Mouse (Mus musculus) lung, postnatal 0 days (tissue): ENCODE measurements around the gene A930018P22Rik. TPM values are rescaled to one million over a fixed set of nuclear protein-coding genes. Genes with fewer than 3 reads are reported as not detected.
"Not testable (repeated sequence)": the region's sequence is repeated elsewhere in the genome, so short reads cannot be mapped to it uniquely, and the experiment has no call there.

Experiments
- ATAC-seq: fragments of 200-750 bp; cut with Nextera tagmentation; 2 replicates; pipeline ENCODE4 v1.8.0; 2017; ENCODE audit warnings: moderate library complexity
- DNase-seq: peaks from one replicate; pipeline ENCODE4 v3.0.0-alpha.2; 2016; ENCODE audit warnings: low spot score
- H3K27ac ChIP-seq: fragments of 300-500 bp; sonication (generic); 2 replicates; pipeline ENCODE4 v1.5.1; 2014; ENCODE audit warnings: antibody characterized with exemption, mild to moderate bottlenecking, low read length, mixed read lengths
- H3K27me3 ChIP-seq: fragments of 300-500 bp; sonication (generic); replicated peaks from 2 replicates; pipeline ENCODE4 v1.6.1; 2014; ENCODE audit warnings: low read length, mixed read lengths; ENCODE audit not compliant: insufficient read depth
- H3K36me3 ChIP-seq: fragments of 300-500 bp; sonication (generic); 2 replicates; pipeline ENCODE4 v1.6.1; 2014; ENCODE audit warnings: low read length, mixed read lengths; ENCODE audit not compliant: insufficient read depth
- H3K4me1 ChIP-seq: fragments of 300-500 bp; sonication (generic); 2 replicates; pipeline ENCODE4 v1.6.1; 2014; ENCODE audit warnings: antibody characterized with exemption, low read depth, low read length, mixed read lengths; ENCODE audit not compliant: insufficient read depth
- H3K4me2 ChIP-seq: fragments of 300-500 bp; sonication (generic); replicated peaks from 2 replicates; pipeline ENCODE4 v1.6.1; 2014; ENCODE audit warnings: low read depth, mild to moderate bottlenecking, low read length, moderate library complexity, mixed read lengths
- H3K4me3 ChIP-seq: fragments of 300-500 bp; sonication (generic); 2 replicates; pipeline ENCODE4 v1.5.1; 2014; ENCODE audit warnings: low read depth, low read length
- H3K9ac ChIP-seq: fragments of 300-500 bp; sonication (generic); replicated peaks from 2 replicates; pipeline ENCODE4 v1.6.1; 2014; ENCODE audit warnings: low read depth, mild to moderate bottlenecking
- H3K9me3 ChIP-seq: fragments of 300-500 bp; sonication (generic); 2 replicates; pipeline ENCODE4 v1.6.1; 2016; ENCODE audit warnings: low read length, mixed read lengths
- CTCF ChIP-seq: IDR thresholded peaks from 2 replicates; pipeline ENCODE4 v1.5.1; 2016; ENCODE audit warnings: antibody characterized with exemption, mild to moderate bottlenecking
- EP300 ChIP-seq: IDR thresholded peaks from 2 replicates; pipeline ENCODE4 v1.6.1; 2016; ENCODE audit warnings: antibody characterized with exemption, mild to moderate bottlenecking, control low read depth
- WGBS: fragments of 180-500 bp; shearing (Covaris S2); extraction: QIAGEN DNeasy Blood & Tissue Kit; methylation state at CpG from one replicate; pipeline ENCODE4 v1.1.7; 2014; 5-methylcytosine and 5-hydroxymethylcytosine counted together
- polyA plus RNA-seq: library from polyadenylated mRNA; unstranded; fragments of >200 nt; fragmentation: Nextera tagmentation; extraction: Ambion mirVana; gene quantifications from 2 replicates; pipeline ENCODE4 v1.2.1, GENCODE M21; 2015

A930018P22Rik gene
- polyA plus RNA-seq, 1 experiment from 2014 or later, result 0.14 TPM

DNA sequence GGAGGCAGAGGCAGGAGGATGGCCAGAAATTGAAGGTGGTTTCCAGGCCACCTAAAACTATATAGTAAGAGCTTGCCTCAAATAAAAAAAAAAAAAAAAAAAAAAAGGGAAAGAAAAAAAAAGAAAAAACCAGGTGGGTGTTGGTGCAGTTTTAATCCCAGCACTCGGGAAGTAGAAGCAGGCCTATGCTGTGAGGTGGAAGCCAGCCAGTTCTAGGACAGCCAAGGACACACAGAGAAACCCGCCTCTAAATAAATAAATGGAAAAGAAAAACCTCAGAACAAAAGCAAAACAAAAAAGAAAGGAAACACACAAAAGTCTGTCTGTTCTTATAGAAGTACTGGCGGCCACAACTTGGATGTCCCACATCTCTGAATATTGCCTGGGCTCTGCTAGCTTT lies 7.7 kb upstream of the A930018P22Rik start:
- H3K9me3 ChIP-seq, result no peaks in the 10 kb centered on the region
- DNase-seq (no peak), ATAC-seq (no peak)
- no peaks in the 10 kb centered on the region for H3K4me1 ChIP-seq
- WGBS, result 87% methylated on average over 3 of the region's 3 CpGs
- H3K9ac ChIP-seq, result no peak overlapping the region
- H3K27ac ChIP-seq, result no peak overlapping the region
- no peaks in the 10 kb centered on the region for H3K27me3 ChIP-seq
- H3K36me3 ChIP-seq, result no peaks in the 10 kb centered on the region
- no peak overlapping the region for H3K4me3 ChIP-seq
- no peak for TF ChIP-seq CTCF
- no peak overlapping the region for H3K4me2 ChIP-seq

DNA sequence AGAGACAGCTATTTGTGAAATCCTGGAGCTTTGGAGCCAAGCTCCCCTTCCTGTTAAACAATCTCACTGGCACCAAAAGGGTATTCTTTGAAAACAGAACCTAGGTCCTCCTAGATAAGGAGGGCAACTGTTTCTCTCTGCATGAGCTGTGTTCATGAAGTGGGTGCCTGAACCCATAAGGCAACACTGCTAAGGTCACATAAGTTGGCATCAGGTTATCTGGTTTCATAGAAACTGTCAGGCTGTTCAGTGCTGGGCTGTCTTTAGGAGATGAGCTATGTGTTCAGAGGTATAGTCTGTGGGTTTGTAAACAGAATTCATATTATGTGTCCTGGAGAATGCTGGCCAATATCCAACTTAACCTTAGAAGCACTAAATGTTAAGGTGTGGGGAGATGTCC lies 5.4 kb upstream of the A930018P22Rik start:
- not testable (repeated sequence) for H3K36me3 ChIP-seq, H3K27me3 ChIP-seq, H3K4me2 ChIP-seq, H3K9ac ChIP-seq, H3K9me3 ChIP-seq, DNase-seq, H3K4me3 ChIP-seq, ATAC-seq, H3K4me1 ChIP-seq, H3K27ac ChIP-seq

DNA sequence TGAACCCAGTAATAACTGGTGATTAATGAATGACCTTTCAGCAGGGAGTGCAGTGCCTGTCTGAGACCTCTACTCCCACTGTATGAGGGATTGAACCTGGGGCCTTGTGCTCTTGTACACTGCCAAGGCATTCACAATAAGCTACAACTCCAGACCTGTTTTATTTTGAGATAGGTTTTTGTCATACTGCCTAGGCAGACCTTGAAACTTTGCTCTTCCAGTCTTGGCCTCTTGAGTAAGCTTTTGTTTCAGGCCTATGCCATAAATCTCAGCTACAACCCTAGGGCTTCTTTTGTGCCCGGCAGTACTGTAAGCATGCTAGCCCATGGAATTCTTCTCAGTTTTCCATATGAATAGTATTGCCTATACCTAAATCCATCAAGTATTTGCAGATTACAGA lies 3.5 kb upstream of the A930018P22Rik start:
- DNase-seq (no peak), ATAC-seq (no peak)
- TF ChIP-seq EP300 (no peak), CTCF (no peak)
- H3K4me2 ChIP-seq, result no peak overlapping the region
- 81% methylated on average over 1 of the region's 1 CpGs for WGBS
- no peak overlapping the region for H3K4me3 ChIP-seq
- no peaks in the 10 kb centered on the region for H3K36me3 ChIP-seq
- no peaks in the 10 kb centered on the region for H3K9me3 ChIP-seq
- no peaks in the 10 kb centered on the region for H3K27me3 ChIP-seq
- no peak overlapping the region for H3K9ac ChIP-seq
- peaks cover 3% of the 10 kb centered on the region; the same call in 1 of the 2 replicates for H3K4me1 ChIP-seq
- H3K27ac ChIP-seq, result no peak overlapping the region

DNA sequence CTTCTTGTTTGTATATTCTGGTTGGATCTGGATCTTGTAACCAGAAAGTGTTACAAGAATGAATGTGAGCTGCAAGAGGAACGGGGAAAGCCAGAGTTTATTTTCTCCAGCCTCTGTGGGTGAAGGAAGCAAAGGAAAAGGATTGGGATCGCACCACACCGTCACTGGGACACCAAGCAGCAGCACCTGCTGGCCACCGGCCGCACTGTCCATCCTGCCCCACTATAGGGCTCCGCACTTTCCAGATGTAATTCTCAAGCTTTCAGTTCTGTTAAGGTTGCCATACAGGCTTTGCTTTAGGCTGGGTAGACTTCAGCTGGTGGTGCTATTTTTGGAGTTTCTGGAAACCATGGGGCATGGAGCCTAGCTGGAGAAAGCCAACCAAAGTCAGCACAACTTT lies 2.3 kb upstream of the A930018P22Rik start:
- Histone ChIP-seq H3K36me3 (no peaks in the 10 kb centered on the region), H3K4me1 (peaks cover 3% of the 10 kb centered on the region; the same call in 1 of the 2 replicates), H3K4me2 (no peak overlapping the region), H3K9me3 (no peaks in the 10 kb centered on the region), H3K27ac (no peak overlapping the region), H3K9ac (no peak overlapping the region), H3K27me3 (no peaks in the 10 kb centered on the region), H3K4me3 (no peak overlapping the region)
- TF ChIP-seq CTCF (peak; percentile 32), EP300 (no peak)
- ATAC-seq (no peak), DNase-seq (no peak)
- WGBS, result 55% methylated on average over 6 of the region's 6 CpGs

- Histone ChIP-seq H3K9me3 (no peaks in the 10 kb centered on the region), H3K9ac (peak overlapping the region; percentile 37; the same call in 1 of the 2 replicates), H3K4me3 (peak overlapping the region; percentile 66), H3K4me1 (peaks cover 3% of the 10 kb centered on the region; the same call in 1 of the 2 replicates), H3K27ac (0 out of 2 replicates have a peak overlapping the region, but pooled peaks have one; percentile 32), H3K4me2 (peak overlapping the region; percentile 98), H3K36me3 (no peaks in the 10 kb centered on the region), H3K27me3 (no peaks in the 10 kb centered on the region)
- 66% methylated on average over 8 of the region's 8 CpGs for WGBS
- TF ChIP-seq CTCF (no peak), EP300 (peak; percentile 99)
- DNase-seq (no peak), ATAC-seq (peak; percentile 19; the same call in 1 of the 2 replicates)
Observed at GRCm38 (mm10) chr2:104121681-104122504, 676 bp upstream of the A930018P22Rik start.

DNA sequence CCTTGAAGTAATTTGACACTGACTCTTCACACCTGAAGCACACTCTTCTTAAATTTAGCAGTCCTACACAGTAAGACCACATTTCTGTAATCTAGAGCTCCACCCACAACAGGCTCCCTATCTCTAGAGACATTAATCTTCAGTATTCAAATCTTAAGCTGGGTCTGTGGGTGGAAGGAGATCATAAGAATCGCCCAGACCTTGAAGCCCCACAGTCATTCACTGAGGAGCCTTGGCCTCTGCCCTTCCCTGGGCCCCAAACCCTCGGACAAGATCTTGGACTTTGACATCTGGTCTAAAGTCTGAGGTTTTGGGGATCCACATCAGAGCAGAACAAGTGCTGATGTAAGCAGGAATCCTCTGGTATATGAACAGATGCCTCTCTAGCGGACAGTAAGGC lies 971 bp downstream of the A930018P22Rik start:
- Histone ChIP-seq H3K9me3 (no peaks in the 10 kb centered on the region), H3K36me3 (no peaks in the 10 kb centered on the region), H3K27me3 (no peaks in the 10 kb centered on the region), H3K4me1 (peaks cover 3% of the 10 kb centered on the region; the same call in 1 of the 2 replicates), H3K4me2 (peak overlapping the region; percentile 98), H3K4me3 (no peak overlapping the region), H3K27ac (no peak overlapping the region), H3K9ac (no peak overlapping the region)
- TF ChIP-seq CTCF (no peak), EP300 (no peak)
- WGBS, result 43% methylated on average over 3 of the region's 3 CpGs
- no peak for ATAC-seq
- DNase-seq, result no peak
